27 mouse cellular contexts compared by ENCODE assay signal in genomic region chr1:125345854-125346253, GRCm38 (mm10).
"Had no signal": no experiment of that assay in that cellular context is flagged by ENCODE, and none has a peak within 500 bp of the region (broad histone marks: within the 10 kb centered on the region; RNA-seq: fewer than 3 reads in every experiment).

No protein-coding gene starts in this region.

- H3K36me3 ChIP-seq: embryonic facial prominence, embryonic 10.5 days; embryonic facial prominence, embryonic 12.5 days; embryonic facial prominence, embryonic 13.5 days; embryonic facial prominence, embryonic 15.5 days; forebrain, embryonic 10.5 days; forebrain, embryonic 12.5 days; forebrain, embryonic 15.5 days had no signal

- H3K4me3 ChIP-seq: embryonic facial prominence, embryonic 10.5 days; embryonic facial prominence, embryonic 12.5 days; embryonic facial prominence, embryonic 13.5 days; embryonic facial prominence, embryonic 15.5 days; erythroblast, embryonic 14.5 days; forebrain, embryonic 10.5 days; forebrain, embryonic 12.5 days; forebrain, embryonic 13.5 days; forebrain, embryonic 15.5 days; gastrocnemius, adult 2 months; heart, adult 2 months had no signal

- DNase-seq: cerebellum, adult 18-20 months; cerebellum, adult 2 months; cerebellum, adult 8-10 months; cerebellum, adult 9-10 months; cerebellum, adult 9-11 months; cerebellum, postnatal 25 days; cerebellum, postnatal 36 days; embryo, embryonic 11 days; forebrain, postnatal 0 days; gastrocnemius, adult 2 months; gastrocnemius, postnatal 10 days; gastrocnemius, postnatal 14 days; gastrocnemius, postnatal 25 days; gastrocnemius, postnatal 36 days; heart, adult 18-20 months; heart, adult 2 months had no signal

- H3K4me1 ChIP-seq: embryonic facial prominence, embryonic 10.5 days; embryonic facial prominence, embryonic 12.5 days; embryonic facial prominence, embryonic 13.5 days; embryonic facial prominence, embryonic 15.5 days; forebrain, embryonic 10.5 days; forebrain, embryonic 12.5 days; forebrain, embryonic 13.5 days; forebrain, embryonic 15.5 days had no signal

- H3K27me3 ChIP-seq: embryonic facial prominence, embryonic 12.5 days; embryonic facial prominence, embryonic 13.5 days; embryonic facial prominence, embryonic 15.5 days; forebrain, embryonic 12.5 days; forebrain, embryonic 13.5 days; forebrain, embryonic 15.5 days had no signal

- H3K9me3 ChIP-seq: embryonic facial prominence, embryonic 12.5 days; forebrain, embryonic 12.5 days; forebrain, embryonic 15.5 days had no signal

- ATAC-seq: forebrain, embryonic 13.5 days; forebrain, embryonic 14.5 days; forebrain, embryonic 15.5 days; forebrain, embryonic 16.5 days; forebrain, postnatal 0 days had no signal

- H3K27ac ChIP-seq: embryonic facial prominence, embryonic 10.5 days; embryonic facial prominence, embryonic 12.5 days; embryonic facial prominence, embryonic 13.5 days; embryonic facial prominence, embryonic 15.5 days; forebrain, embryonic 10.5 days; forebrain, embryonic 12.5 days; forebrain, embryonic 13.5 days; forebrain, embryonic 15.5 days; gastrocnemius, adult 2 months; heart, adult 2 months had no signal
